Mouse (Mus musculus) spleen, adult 12 weeks (tissue): Measurements from ENCODE around the gene Tktl2.

Source experiments
- DNase-seq: peaks from one replicate; pipeline ENCODE4 v3.0.0; 2022; ENCODE audit warnings: low spot score

Gene Tktl2

DNA sequence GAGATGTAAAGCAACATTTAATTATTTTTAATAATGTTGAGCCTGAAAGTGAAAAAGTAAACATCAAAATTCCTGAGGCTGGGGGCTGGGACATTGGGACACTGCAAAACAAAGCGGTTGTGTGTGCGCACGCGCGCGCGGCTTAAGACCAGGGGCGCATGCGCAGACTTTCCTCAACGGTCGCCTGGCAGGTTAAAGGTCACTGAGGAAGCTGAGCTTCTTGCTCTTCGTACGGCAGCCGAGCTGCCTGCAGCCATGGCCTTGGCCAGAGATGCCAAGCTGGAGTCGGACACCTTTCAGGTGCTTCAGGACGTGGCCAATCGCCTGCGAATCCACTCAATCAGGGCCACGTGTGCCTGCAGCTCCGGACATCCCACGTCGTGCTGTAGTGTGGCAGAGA, at the start of gene Tktl2:
TSS of gene Tktl2 (plus strand) at position 220 of the 400 bp plus-strand sequence.
- DNase-seq, result no peak

GRCm38 (mm10) chr8:66469821-66470220, 41.7 kb upstream of the Tktl2 start:
- DNase-seq, result no peak

GRCm38 (mm10) chr8:66476880-66477279, 34.7 kb upstream of the Tktl2 start:
- no peak for DNase-seq

GRCm38 (mm10) chr8:66486084-66486763, 25.3 kb upstream of the Tktl2 start, which contains the start of gene Tma16:
Gene Tma16 (minus strand): TSS chr8:66486530.
- peak; percentile 61 for DNase-seq

DNA sequence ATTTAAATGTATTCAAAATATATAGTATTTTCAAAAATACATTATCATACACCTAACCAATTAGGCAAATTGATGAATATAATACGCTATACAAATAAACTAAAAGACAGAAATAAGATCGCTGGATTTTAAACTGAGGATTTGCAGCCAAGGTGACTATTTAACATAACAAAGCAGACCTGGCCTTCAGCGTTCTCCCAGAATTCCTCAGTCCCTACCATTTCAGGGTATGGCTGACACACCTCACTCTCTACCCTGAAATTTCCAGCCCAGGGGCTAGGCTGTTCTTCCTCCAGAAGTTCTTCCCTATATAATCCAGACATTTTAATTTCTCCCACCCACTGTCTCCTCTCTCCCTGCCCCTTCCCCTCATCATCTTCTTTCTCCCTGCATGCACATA, 23.0 kb upstream of the Tktl2 start:
- no peak for DNase-seq

DNA sequence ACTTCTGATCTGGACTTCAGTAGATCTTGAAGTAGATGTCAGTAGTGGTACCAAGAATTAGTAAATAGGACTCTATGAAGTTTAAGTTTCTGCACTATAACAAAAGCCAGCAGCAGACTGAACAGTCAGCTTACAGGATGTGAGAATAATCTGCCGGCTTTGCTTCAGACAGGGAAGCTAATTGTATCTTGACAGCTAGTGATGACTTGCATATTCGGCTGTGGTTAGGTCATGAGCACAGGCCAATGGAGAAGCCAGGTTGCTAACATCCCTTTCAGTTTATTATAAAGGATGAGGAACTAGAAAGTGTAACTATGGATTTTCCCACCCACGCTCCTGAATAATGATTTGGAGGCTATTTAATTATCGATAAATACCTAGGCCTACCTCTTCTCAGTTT, 20.9 kb upstream of the Tktl2 start:
- DNase-seq, result no peak

- DNase-seq, result no peak
Measured at GRCm38 (mm10) chr8:66494496-66494895, 17.1 kb upstream of the Tktl2 start.

GRCm38 (mm10) chr8:66495726-66496125, 15.8 kb upstream of the Tktl2 start:
- DNase-seq, result peak; percentile 23

- DNase-seq, result no peak
Measured at GRCm38 (mm10) chr8:66496998-66497577, 14.5 kb upstream of the Tktl2 start.

- DNase-seq, result no peak
Measured at GRCm38 (mm10) chr8:66503381-66503780, 8.2 kb upstream of the Tktl2 start.

GRCm38 (mm10) chr8:66519149-66519548, 7.6 kb downstream of the Tktl2 start:
- DNase-seq, result no peak

DNA sequence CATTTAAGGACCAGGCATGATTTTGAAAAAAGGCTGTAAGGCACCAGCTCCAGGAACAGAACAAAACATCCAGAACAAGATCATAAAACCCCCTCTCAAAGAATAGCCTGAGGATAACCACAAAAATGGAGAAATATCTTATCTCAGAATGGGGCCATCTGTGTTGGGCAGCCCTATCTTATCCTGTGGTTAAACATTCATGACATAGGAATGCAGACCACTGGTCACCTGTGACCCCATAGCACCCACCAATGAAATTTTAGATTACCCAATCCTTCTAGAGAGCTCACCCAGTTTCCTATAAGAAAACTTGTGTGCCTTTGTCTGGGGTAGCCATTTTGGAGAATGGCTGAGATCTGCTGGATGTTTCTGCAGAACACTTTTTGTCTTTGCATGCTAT, 9.0 kb downstream of the Tktl2 start:
- no peak for DNase-seq

- no peak for DNase-seq
Measured at GRCm38 (mm10) chr8:66550092-66550491, 38.5 kb downstream of the Tktl2 start.
